In genomic region chr7:101837606-101838471, GRCm38 (mm10) we compare ENCODE assay signal across 8 mouse cellular contexts. TPM values are rescaled to one million over a fixed set of nuclear protein-coding genes. Genes with fewer than 3 reads are reported as not detected.
DNase-seq lines count a peak whose midpoint lies in the region; ATAC-seq and TF ChIP-seq lines count a peak whose summit lies in the region.

Inppl1 (minus strand) TSS chr7:101838229.

- peak within 1 kb of the TSS; percentile 97 for H3K27ac ChIP-seq in embryonic facial prominence, embryonic 14.5 days (replicated peaks; ENCODE audit: low read depth, low read length)
- H3K27ac ChIP-seq in limb, embryonic 15.5 days, result peak within 1 kb of the TSS; percentile 98
- H3K27ac ChIP-seq in midbrain, postnatal 0 days (ENCODE audit: low read depth, low read length), result peak within 1 kb of the TSS; percentile 47

- 0% methylated on average over 52 of the region's 64 CpGs for WGBS in embryonic facial prominence, embryonic 14.5 days
- under 1% methylated on average over 62 of the region's 64 CpGs for WGBS in limb, embryonic 15.5 days
- under 1% methylated on average over 62 of the region's 64 CpGs for WGBS in midbrain, postnatal 0 days

- peak within 1 kb of the TSS; percentile 89 for H3K9ac ChIP-seq in embryonic facial prominence, embryonic 14.5 days (ENCODE audit: low read depth, low read length)
- H3K9ac ChIP-seq in limb, embryonic 15.5 days, result peak within 1 kb of the TSS; percentile 82
- peak within 1 kb of the TSS; percentile 50 for H3K9ac ChIP-seq in midbrain, postnatal 0 days (replicated peaks; ENCODE audit: low read length, poor library complexity, severe bottlenecking)

- H3K9me3 ChIP-seq in embryonic facial prominence, embryonic 14.5 days (ENCODE audit: control insufficient read depth, low read length), result no peaks in the 10 kb centered on the region
- no peaks in the 10 kb centered on the region for H3K9me3 ChIP-seq in limb, embryonic 15.5 days
- H3K9me3 ChIP-seq in midbrain, postnatal 0 days (ENCODE audit: low read length), result no peaks in the 10 kb centered on the region

- peaks cover 18% of the 10 kb centered on the region for H3K4me1 ChIP-seq in embryonic facial prominence, embryonic 14.5 days (ENCODE audit: control insufficient read depth, insufficient read depth, low read length)
- H3K4me1 ChIP-seq in limb, embryonic 15.5 days, result peaks cover 31% of the 10 kb centered on the region
- peaks cover 7% of the 10 kb centered on the region; the same call in 1 of the 2 replicates for H3K4me1 ChIP-seq in midbrain, postnatal 0 days (ENCODE audit: insufficient read depth, low read length)

- peak within 1 kb of the TSS; percentile 87 for H3K4me3 ChIP-seq in embryonic facial prominence, embryonic 14.5 days (ENCODE audit: low read depth, low read length)
- H3K4me3 ChIP-seq in limb, embryonic 15.5 days, result peak within 1 kb of the TSS; percentile 85
- H3K4me3 ChIP-seq in midbrain, postnatal 0 days (ENCODE audit: low read depth, low read length), result peak within 1 kb of the TSS; percentile 63

- no peaks in the 10 kb centered on the region for H3K27me3 ChIP-seq in embryonic facial prominence, embryonic 14.5 days (replicated peaks; ENCODE audit: control insufficient read depth, insufficient read depth, low read length)
- H3K27me3 ChIP-seq in limb, embryonic 15.5 days, result no peaks in the 10 kb centered on the region
- peaks cover 11% of the 10 kb centered on the region; the same call in 1 of the 2 replicates for H3K27me3 ChIP-seq in midbrain, postnatal 0 days (ENCODE audit: insufficient read depth, low read length)
- H3K27me3 ChIP-seq in splenic B cell, adult 2 months (ENCODE audit: control insufficient read depth, insufficient read depth, low read length, poor library complexity, severe bottlenecking), result no peaks in the 10 kb centered on the region

- peak within 1 kb of the TSS; percentile 84 for H3K4me2 ChIP-seq in embryonic facial prominence, embryonic 14.5 days (ENCODE audit: low read depth, low read length)
- H3K4me2 ChIP-seq in limb, embryonic 15.5 days, result peak within 1 kb of the TSS; percentile 84
- H3K4me2 ChIP-seq in midbrain, postnatal 0 days (ENCODE audit: low read depth, low read length, poor library complexity, severe bottlenecking), result peak within 1 kb of the TSS; percentile 100

- peaks cover 8% of the 10 kb centered on the region for H3K36me3 ChIP-seq in embryonic facial prominence, embryonic 14.5 days (ENCODE audit: control insufficient read depth, insufficient read depth, low read length)
- peaks cover 11% of the 10 kb centered on the region for H3K36me3 ChIP-seq in limb, embryonic 15.5 days
- H3K36me3 ChIP-seq in midbrain, postnatal 0 days (ENCODE audit: insufficient read depth, low read length), result no peaks in the 10 kb centered on the region
- H3K36me3 ChIP-seq in splenic B cell, adult 2 months (ENCODE audit: control insufficient read depth, insufficient read depth, low read length, poor library complexity, severe bottlenecking), result no peaks in the 10 kb centered on the region

- DNase-seq in 416B (ENCODE audit: low read depth), result peak; percentile 60
- peak; percentile 94 to 96 for DNase-seq in adrenal gland, postnatal 36 days
- DNase-seq in embryonic facial prominence, embryonic 14.5 days (ENCODE audit: low spot score), result peak; percentile 96
- peak; percentile 94 to 95 for DNase-seq in heart, adult 9 months (ENCODE audit: low spot score in 2 of 2)
- peak; percentile 98 for DNase-seq in kidney, adult 9 months
- peak; percentile 80 for DNase-seq in midbrain, postnatal 0 days (ENCODE audit: low spot score)
- DNase-seq in splenic B cell, adult 2 months (ENCODE audit: low read depth, low spot score), result peak; percentile 28

- peak; percentile 87 for ATAC-seq in embryonic facial prominence, embryonic 14.5 days (ENCODE audit: low read depth)
- ATAC-seq in limb, embryonic 15.5 days (ENCODE audit: insufficient number of reproducible peaks, low FRiP score, low TSS enrichment, low read depth), result peak; percentile 80
- peak; percentile 58 for ATAC-seq in midbrain, postnatal 0 days (ENCODE audit: low FRiP score)

- TF ChIP-seq CTCF in midbrain, postnatal 0 days (IDR thresholded peaks at IDR 0.05), result peak; percentile 46

RNA-seq across cellular contexts. Expression of gene Inppl1, which starts in this region (rescaled TPM):
- 10 to 100 TPM; 81.8 to 82.2 TPM for total RNA-seq in adrenal gland, postnatal 36 days (2021)
- polyA plus RNA-seq in embryonic facial prominence, embryonic 14.5 days (2014; fragmentation: Nextera tagmentation; extraction: Ambion mirVana), result 34.3 and 36.2 TPM in 2 replicates
- polyA plus RNA-seq in limb, embryonic 15.5 days (2015; fragmentation: Nextera tagmentation; extraction: Ambion mirVana), result 49.4 and 56.6 TPM in 2 replicates
- 16.8 and 21.2 TPM in 2 replicates for total RNA-seq in midbrain, postnatal 0 days (2014; rRNA removed)
- 5.7 and 8.0 TPM in 2 replicates for polyA plus RNA-seq in midbrain, postnatal 0 days (2015; fragmentation: Nextera tagmentation; extraction: Ambion mirVana)

Comparison
In these comparisons a context has a peak if more than half of its experiments do, and no peak if none do; other contexts are left out.
1. Peak in every context shown above with its lines: DNase-seq, ATAC-seq, H3K4me3 ChIP-seq and H3K27ac ChIP-seq.
2. DNase-seq: peak in every context shown above with its lines; median percentile 98 in kidney, adult 9 months; 96 in embryonic facial prominence, embryonic 14.5 days; 95 in adrenal gland, postnatal 36 days; 94 in heart, adult 9 months; 80 in midbrain, postnatal 0 days; 60 in 416B; 28 in splenic B cell, adult 2 months.
3. H3K27ac ChIP-seq: peak in every context shown above with its lines; median percentile 98 in limb, embryonic 15.5 days; 97 in embryonic facial prominence, embryonic 14.5 days; 47 in midbrain, postnatal 0 days.